Mouse (Mus musculus): ENCODE data around the gene Gnai1.
"Not testable (repeated sequence)": the region's sequence is repeated elsewhere in the genome, so short reads cannot be mapped to it uniquely, and the experiment has no call there.

Gnai1 gene

DNA sequence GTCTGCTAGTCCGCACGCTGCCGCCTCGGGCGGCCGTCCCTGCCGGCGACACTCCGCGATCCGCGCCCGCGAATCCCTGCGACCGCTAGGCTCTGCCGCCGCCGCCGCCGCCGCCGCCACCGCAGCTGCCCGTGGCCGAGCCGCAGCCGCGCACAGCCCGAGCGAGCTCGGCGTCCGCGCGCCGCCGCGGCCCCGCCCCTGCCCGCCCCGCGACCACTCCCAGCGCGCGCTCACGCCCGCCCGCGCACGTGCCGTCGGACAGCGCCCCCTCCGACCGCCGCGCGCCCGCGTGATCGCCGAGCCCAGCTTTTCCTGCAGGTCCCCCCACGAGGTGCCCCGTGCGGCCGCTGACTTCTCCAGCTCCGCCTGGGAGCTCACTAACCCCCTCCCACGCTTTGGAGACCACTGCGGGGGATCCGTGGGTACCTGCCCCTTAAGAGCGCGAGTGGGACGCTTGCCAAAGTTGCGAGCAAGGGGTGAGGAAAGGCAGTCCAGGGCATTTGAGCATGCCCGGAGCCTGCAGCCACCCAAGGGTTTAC lies at the start of gene Gnai1:
Gene Gnai1 (minus strand): TSS at position 75 of the 539 bp plus-strand sequence.
- DNase-seq (ENCODE audit: low read depth, low spot score): peak; percentile 71

GRCm38 (mm10) chr5:18367864-18368263 lies 7.7 kb upstream of the Gnai1 start:
- DNase-seq (ENCODE audit: low read depth, low spot score): no peak

GRCm38 (mm10) chr5:18365460-18365859 lies 5.3 kb upstream of the Gnai1 start:
- no peak for DNase-seq (ENCODE audit: low read depth, low spot score)

DNA sequence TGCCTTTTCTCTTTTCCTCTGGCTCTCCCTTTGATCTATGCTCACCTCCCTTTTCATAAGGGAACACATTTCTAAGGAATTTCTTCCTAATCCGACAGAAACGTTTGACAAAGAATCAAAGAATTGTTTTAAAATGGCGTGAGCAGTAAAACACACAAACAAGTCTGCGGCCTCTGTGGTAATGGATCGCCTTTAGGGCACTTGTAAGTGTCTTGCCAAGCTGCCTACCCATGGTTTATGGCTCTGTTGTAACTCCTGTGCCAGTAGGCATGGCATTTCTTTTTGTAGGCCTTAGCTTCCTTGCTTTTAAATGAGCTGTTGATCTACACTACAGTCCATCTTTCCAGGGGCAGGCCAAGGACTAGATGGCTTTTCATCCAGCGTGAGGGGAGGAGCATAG lies 801 bp upstream of the Gnai1 start:
- DNase-seq (ENCODE audit: low read depth, low spot score): no peak

DNA sequence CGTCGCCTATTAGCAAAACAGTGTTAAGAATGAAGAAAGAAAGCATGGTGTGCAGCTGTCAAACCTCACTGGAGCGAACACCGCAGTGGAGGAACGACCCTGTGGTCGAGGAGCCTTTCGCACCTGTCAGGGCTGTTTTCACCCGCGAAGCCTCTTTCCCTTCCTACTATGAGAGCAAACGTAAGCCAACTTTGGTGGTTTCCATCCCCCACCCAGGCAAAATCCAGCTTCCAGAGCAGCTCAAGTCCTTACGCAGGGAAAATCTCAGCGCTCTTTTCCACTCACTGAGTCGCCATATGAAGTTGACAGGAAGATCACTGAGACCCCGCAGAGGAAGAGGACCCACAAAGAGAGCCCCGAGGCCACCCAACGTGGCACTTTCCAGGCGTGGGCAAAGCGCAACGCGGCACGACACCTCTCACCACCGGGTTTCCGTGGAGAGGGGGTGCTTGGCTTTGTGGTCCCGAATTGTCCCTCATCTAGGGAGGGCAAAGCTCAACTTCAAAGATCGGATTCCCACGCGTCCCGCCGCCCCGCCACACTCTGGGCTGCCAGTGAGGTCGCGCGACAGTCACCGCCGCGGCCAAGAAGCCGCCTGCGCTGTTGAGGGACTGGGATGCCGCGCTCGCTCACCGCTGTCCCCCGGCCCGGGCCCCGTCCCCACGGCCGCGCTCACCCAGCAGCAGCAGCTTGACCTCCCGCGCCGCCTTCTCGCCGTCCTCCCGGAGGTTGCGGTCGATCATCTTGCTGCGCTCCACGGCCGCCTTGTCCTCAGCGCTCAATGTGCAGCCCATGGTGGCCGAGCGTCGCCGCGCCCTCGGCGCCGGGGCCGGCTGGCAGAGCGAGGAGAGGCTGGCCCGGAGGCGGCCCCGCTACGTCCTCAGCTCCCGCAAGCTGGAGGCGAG lies 527 bp downstream of the Gnai1 start:
- DNase-seq (ENCODE audit: low read depth, low spot score): peak; percentile 13

GRCm38 (mm10) chr5:18358778-18359177 lies 1.4 kb downstream of the Gnai1 start:
- DNase-seq (ENCODE audit: low read depth, low spot score): no peak

DNA sequence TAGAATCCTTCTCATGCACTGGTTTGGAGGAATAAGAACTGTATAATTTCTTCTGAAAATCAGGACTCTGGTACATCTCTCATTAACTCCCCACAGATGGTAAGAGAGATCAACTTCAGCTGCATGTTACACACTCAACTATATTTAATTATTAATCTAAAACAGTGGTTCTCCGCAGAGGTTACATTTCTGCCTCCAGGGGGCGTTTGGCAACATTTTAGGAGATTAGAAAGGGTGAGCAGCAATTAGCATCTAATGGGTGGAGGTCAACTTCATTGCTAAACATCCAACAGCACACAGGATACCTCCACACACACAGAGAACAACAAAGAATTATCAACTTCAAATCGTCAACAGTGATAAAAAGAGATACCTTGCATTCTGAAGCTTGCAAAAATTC lies 2.0 kb downstream of the Gnai1 start:
- no peak for DNase-seq (ENCODE audit: low read depth, low spot score)

GRCm38 (mm10) chr5:18347297-18347696 lies 12.9 kb downstream of the Gnai1 start:
- DNase-seq (ENCODE audit: low read depth, low spot score): no peak

GRCm38 (mm10) chr5:18343455-18344142 lies 16.6 kb downstream of the Gnai1 start:
- no peak for DNase-seq (ENCODE audit: low read depth, low spot score)

GRCm38 (mm10) chr5:18342765-18343454 lies 17.2 kb downstream of the Gnai1 start:
- DNase-seq (ENCODE audit: low read depth, low spot score): no peak

- DNase-seq (ENCODE audit: low read depth, low spot score): not testable (repeated sequence)
Observed at GRCm38 (mm10) chr5:18341876-18342275, 18.3 kb downstream of the Gnai1 start.

- no peak for DNase-seq (ENCODE audit: low read depth, low spot score)
Observed at GRCm38 (mm10) chr5:18332256-18332655, 27.9 kb downstream of the Gnai1 start.

GRCm38 (mm10) chr5:18330726-18331125 lies 29.4 kb downstream of the Gnai1 start:
- DNase-seq (ENCODE audit: low read depth, low spot score): no peak

DNA sequence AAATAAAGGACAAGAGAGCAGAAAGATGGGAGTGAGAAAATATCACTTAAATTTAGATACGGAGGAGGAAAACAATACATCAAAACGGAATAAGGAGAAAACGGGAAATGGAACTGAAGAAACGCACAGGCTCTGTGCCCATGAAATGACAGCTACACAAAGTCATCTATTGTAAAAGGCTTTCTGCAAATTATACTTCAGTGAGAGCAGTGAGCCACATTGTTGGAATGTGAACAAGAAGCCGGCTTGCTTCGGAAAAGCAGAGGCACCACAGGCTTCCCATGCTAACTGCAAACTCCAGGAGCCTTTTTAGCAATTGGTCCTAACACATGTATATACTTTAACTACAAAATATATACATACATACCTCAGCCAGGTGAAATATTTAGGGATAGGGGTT lies 34.0 kb downstream of the Gnai1 start:
- no peak for DNase-seq (ENCODE audit: low read depth, low spot score)

GRCm38 (mm10) chr5:18323534-18323933 lies 36.6 kb downstream of the Gnai1 start:
- no peak for DNase-seq (ENCODE audit: low read depth, low spot score)

- no peak for DNase-seq (ENCODE audit: low read depth, low spot score)
Observed at GRCm38 (mm10) chr5:18321661-18322060, 38.5 kb downstream of the Gnai1 start.

DNA sequence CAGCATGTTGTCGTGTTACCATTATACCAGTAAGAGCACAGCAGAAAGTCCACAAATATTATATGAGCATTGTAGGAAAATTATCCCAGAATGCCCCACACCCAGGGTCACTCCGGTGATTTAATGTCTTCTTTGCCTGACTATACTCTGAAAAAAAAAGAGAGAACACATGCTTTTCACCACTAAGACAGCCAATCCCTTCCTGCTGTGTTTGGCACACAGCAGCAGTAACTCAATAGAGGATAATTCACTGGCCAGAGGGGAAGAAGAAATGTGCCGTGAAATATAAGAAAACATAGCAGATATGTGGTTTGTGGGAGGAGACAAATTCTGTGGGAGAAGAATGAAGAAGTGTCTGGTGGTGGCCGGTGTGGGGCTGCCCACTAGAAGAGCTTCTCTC lies 41.3 kb downstream of the Gnai1 start:
- no peak for DNase-seq (ENCODE audit: low read depth, low spot score)

- no peak for DNase-seq (ENCODE audit: low read depth, low spot score)
Observed at GRCm38 (mm10) chr5:18307229-18307804, 52.8 kb downstream of the Gnai1 start.

DNA sequence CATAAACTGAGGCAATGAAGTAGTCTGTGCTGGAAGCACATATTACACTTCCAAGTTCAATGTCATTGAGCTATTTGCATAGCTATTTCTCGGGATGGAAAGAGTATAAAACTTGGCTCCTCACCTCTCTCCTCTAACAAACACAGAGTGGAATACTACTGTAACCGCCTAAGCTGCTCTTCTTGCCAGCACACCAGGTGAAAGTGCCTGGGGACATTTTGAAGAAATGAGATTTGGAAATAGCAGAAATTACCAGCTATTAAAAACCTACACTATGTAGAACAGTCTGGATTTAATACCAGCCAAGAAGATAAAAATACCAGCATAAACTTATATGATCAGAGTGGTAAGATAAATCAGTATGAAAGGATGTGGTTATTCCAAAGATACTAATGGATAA lies 63.6 kb downstream of the Gnai1 start:
- no peak for DNase-seq (ENCODE audit: low read depth, low spot score)

GRCm38 (mm10) chr5:18292744-18293143 lies 67.4 kb downstream of the Gnai1 start:
- DNase-seq (ENCODE audit: low read depth, low spot score): no peak

- DNase-seq (ENCODE audit: low read depth, low spot score): no peak
Observed at GRCm38 (mm10) chr5:18289530-18289929, 70.6 kb downstream of the Gnai1 start.

DNA sequence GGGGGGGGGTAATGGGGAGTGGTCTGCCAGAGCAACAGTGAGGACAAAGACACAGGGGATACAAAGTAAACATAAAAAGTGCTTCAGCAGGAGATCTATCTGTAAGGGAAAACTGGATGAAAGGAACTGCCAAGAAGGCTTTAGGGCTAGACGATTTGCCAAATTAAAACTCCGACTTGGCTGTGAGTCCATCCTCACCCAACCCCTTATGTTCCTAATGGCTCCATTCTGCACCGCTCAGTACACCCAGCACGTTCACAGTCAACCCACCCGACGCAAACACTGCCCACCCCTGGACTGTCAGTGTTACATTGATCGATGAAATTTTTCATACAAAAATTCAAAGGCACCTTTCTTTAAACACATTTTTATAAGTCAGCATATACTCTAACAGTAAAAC lies 71.5 kb downstream of the Gnai1 start:
- DNase-seq (ENCODE audit: low read depth, low spot score): no peak
